Mouse (Mus musculus) bone marrow, adult 2 months (tissue): ENCODE measurements around the gene Btd.

ENCODE experiments used
- CTCF ChIP-seq: fragments of 200-500 bp; IDR thresholded peaks from 2 replicates; pipeline ENCODE4 v1.5.1; 2011; ENCODE audit warnings: low read length, control low read depth; ENCODE audit not compliant: control insufficient read depth, insufficient read depth
- POLR2A ChIP-seq: fragments of 200-500 bp; IDR thresholded peaks from 2 replicates; pipeline ENCODE4 v1.6.1; 2011; ENCODE audit warnings: low read depth, mild to moderate bottlenecking, control low read depth, low read length, borderline replicate concordance; ENCODE audit not compliant: control insufficient read depth

DNA sequence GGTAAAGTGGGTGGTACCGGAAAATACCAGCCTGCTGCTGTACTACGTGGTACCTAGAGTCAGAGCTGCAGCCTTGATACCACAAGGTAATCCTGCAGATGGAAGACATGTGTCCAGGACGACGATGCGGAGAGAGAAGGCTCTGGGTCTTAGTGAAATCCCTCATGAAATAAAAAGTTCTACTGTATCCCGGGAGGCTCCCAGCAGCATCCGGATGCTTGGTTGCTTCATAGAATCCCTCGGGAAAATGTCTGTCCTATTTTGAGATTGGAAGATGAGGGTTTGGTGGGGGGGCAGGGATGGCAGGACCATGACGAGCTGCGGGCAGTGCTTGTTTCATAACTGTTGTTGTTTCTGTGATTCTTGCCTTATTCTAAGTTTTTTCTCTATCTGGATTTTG is 7.2 kb downstream of the Btd start:
- TF ChIP-seq CTCF (no peak), POLR2A (no peak)
